Mouse (Mus musculus) brain, embryonic 14.5 days (tissue): ENCODE measurements around the gene Arhgef40.

Experiments used
- CTCF ChIP-seq: fragments of 200-500 bp; IDR thresholded peaks from 2 replicates; pipeline ENCODE4 v1.5.1; 2012; ENCODE audit warnings: inconsistent platforms, mild to moderate bottlenecking, moderate library complexity, borderline replicate concordance; ENCODE audit not compliant: insufficient read depth, insufficient read length; ENCODE audit errors: extremely low read depth
- POLR2A ChIP-seq: fragments of 200-500 bp; IDR thresholded peaks from 2 replicates; pipeline ENCODE4 v1.6.1; 2012; ENCODE audit warnings: mild to moderate bottlenecking, inconsistent platforms, borderline replicate concordance; ENCODE audit not compliant: poor library complexity, insufficient read depth, insufficient read length, severe bottlenecking; ENCODE audit errors: extremely low read depth

- no peak for TF ChIP-seq CTCF
- TF ChIP-seq POLR2A = no peak
These were observed 42.3 kb upstream of the Arhgef40 start for GRCm38 (mm10) chr14:51942236-51942635.
